Mouse (Mus musculus): ENCODE measurements around the gene Usp2.

- TF ChIP-seq GATA1 (IDR thresholded peaks at IDR 0.05; ENCODE audit: borderline replicate concordance, low read length): no peak
- no peak for TF ChIP-seq FLI1 (IDR thresholded peaks at IDR 0.05; ENCODE audit: low read length)
Measured at GRCm38 (mm10) chr9:44075996-44076763, 9.4 kb downstream of the Usp2 start.
